Mouse (Mus musculus) forebrain, embryonic 13.5 days (tissue): Measurements from ENCODE around the gene Epha4. TPM values are rescaled to one million over a fixed set of nuclear protein-coding genes. Genes with fewer than 3 reads are reported as not detected.

Source experiments
- ATAC-seq: fragments of 200-750 bp; cut with Nextera tagmentation; 2 replicates; pipeline ENCODE4 v1.8.0; 2017
- H3K27ac ChIP-seq: fragments of 300-500 bp; sonication (generic); 2 replicates; pipeline ENCODE4 v1.5.1; 2015; ENCODE audit warnings: inconsistent platforms, mild to moderate bottlenecking, moderate library complexity
- H3K27me3 ChIP-seq: fragments of 300-500 bp; sonication (generic); 2 replicates; pipeline ENCODE4 v1.6.1; 2015; ENCODE audit warnings: mild to moderate bottlenecking, inconsistent platforms
- H3K36me3 ChIP-seq: fragments of 300-500 bp; sonication (generic); 2 replicates; pipeline ENCODE4 v1.6.1; 2015; ENCODE audit warnings: mild to moderate bottlenecking, inconsistent platforms; ENCODE audit not compliant: poor library complexity, severe bottlenecking
- H3K4me1 ChIP-seq: fragments of 300-500 bp; sonication (generic); 2 replicates; pipeline ENCODE4 v1.6.1; 2015; ENCODE audit warnings: inconsistent platforms
- H3K4me2 ChIP-seq: fragments of 300-500 bp; sonication (generic); 2 replicates; pipeline ENCODE4 v1.6.1; 2015; ENCODE audit warnings: inconsistent platforms, mild to moderate bottlenecking, moderate library complexity
- H3K4me3 ChIP-seq: fragments of 300-500 bp; sonication (generic); 2 replicates; pipeline ENCODE4 v1.5.1; 2015; ENCODE audit warnings: mild to moderate bottlenecking, inconsistent platforms
- H3K9ac ChIP-seq: fragments of 300-500 bp; sonication (generic); 2 replicates; pipeline ENCODE4 v1.6.1; 2015; ENCODE audit warnings: mild to moderate bottlenecking, inconsistent platforms
- H3K9me3 ChIP-seq: fragments of 300-500 bp; sonication (generic); replicated peaks from 2 replicates; pipeline ENCODE4 v1.6.1; 2016; ENCODE audit warnings: inconsistent platforms
- WGBS: fragments of 180-500 bp; shearing (Covaris S2); methylation state at CpG from one replicate; pipeline ENCODE4 v1.1.7; 2015; 5-methylcytosine and 5-hydroxymethylcytosine counted together
- polyA plus RNA-seq: library from polyadenylated mRNA; unstranded; fragments of >200 nt; fragmentation: Nextera tagmentation; extraction: Ambion mirVana; gene quantifications from 2 replicates; pipeline ENCODE4 v1.2.1, GENCODE M21; 2015

The Epha4 gene
- polyA plus RNA-seq, 1 experiment from 2014 or later, result 83.6 TPM

GRCm38 (mm10) chr1:77495790-77496158, 19.1 kb downstream of the Epha4 start:
- Histone ChIP-seq H3K9ac (no peak overlapping the region; the same call in 1 of the 2 replicates), H3K27ac (0 out of 2 replicates have a peak overlapping the region, but pooled peaks have one; percentile 75)

GRCm38 (mm10) chr1:77495030-77495789, 19.7 kb downstream of the Epha4 start:
- Histone ChIP-seq H3K27me3 (no peaks in the 10 kb centered on the region), H3K36me3 (peaks cover 14% of the 10 kb centered on the region), H3K4me2 (peak overlapping the region; percentile 44), H3K9ac (0 out of 2 replicates have a peak overlapping the region, but pooled peaks have one; percentile 2), H3K4me1 (peaks cover 85% of the 10 kb centered on the region), H3K4me3 (peak overlapping the region; percentile 8; the same call in 1 of the 2 replicates), H3K27ac (peak overlapping the region; percentile 68), H3K9me3 (no peaks in the 10 kb centered on the region)
- WGBS, result 6% methylated on average over 10 of the region's 10 CpGs
- no peak for ATAC-seq

More at GRCm38 (mm10) chr1:77495790-77496158, 19.1 kb downstream of the Epha4 start:
- Histone ChIP-seq H3K27me3 (no peaks in the 10 kb centered on the region), H3K36me3 (peaks cover 13% of the 10 kb centered on the region), H3K9me3 (no peaks in the 10 kb centered on the region), H3K4me3 (peak overlapping the region; percentile 8; the same call in 1 of the 2 replicates), H3K4me1 (peaks cover 87% of the 10 kb centered on the region), H3K4me2 (peak overlapping the region; percentile 44)
- ATAC-seq, result no peak
- 2% methylated on average over 7 of the region's 7 CpGs for WGBS

GRCm38 (mm10) chr1:77493841-77494635, 20.9 kb downstream of the Epha4 start:
- H3K4me1 ChIP-seq, result peaks cover 75% of the 10 kb centered on the region
- H3K27me3 ChIP-seq, result no peaks in the 10 kb centered on the region
- no peaks in the 10 kb centered on the region for H3K9me3 ChIP-seq
- peak overlapping the region; percentile 35 for H3K4me2 ChIP-seq
- WGBS, result 14% methylated on average over 10 of the region's 10 CpGs
- H3K4me3 ChIP-seq, result no peak overlapping the region
- H3K27ac ChIP-seq, result peak overlapping the region; percentile 20; the same call in 1 of the 2 replicates
- H3K9ac ChIP-seq, result no peak overlapping the region
- peaks cover 4% of the 10 kb centered on the region; the same call in 1 of the 2 replicates for H3K36me3 ChIP-seq
- no peak for ATAC-seq

- no peak for ATAC-seq
- H3K4me2 ChIP-seq, result no peak overlapping the region
- no peak overlapping the region for H3K4me3 ChIP-seq
- H3K36me3 ChIP-seq, result peaks cover 11% of the 10 kb centered on the region
- no peaks in the 10 kb centered on the region for H3K9me3 ChIP-seq
- no peak overlapping the region for H3K9ac ChIP-seq
- WGBS, result 94% methylated on average over 6 of the region's 6 CpGs
- H3K27ac ChIP-seq, result no peak overlapping the region
- H3K27me3 ChIP-seq, result no peaks in the 10 kb centered on the region
- peaks cover 50% of the 10 kb centered on the region for H3K4me1 ChIP-seq
Measured at GRCm38 (mm10) chr1:77490166-77490565, 24.7 kb downstream of the Epha4 start.

- H3K9ac ChIP-seq, result no peak overlapping the region
- no peak overlapping the region for H3K4me2 ChIP-seq
- H3K36me3 ChIP-seq, result peaks cover 11% of the 10 kb centered on the region
- no peak overlapping the region for H3K27ac ChIP-seq
- whole genome bisulfite sequencing, result 87% methylated on average over 7 of the region's 7 CpGs
- no peaks in the 10 kb centered on the region for H3K9me3 ChIP-seq
- no peak overlapping the region for H3K4me3 ChIP-seq
- ATAC-seq, result no peak
- peaks cover 44% of the 10 kb centered on the region for H3K4me1 ChIP-seq
- no peaks in the 10 kb centered on the region for H3K27me3 ChIP-seq
Measured at GRCm38 (mm10) chr1:77489387-77489786, 25.5 kb downstream of the Epha4 start.

GRCm38 (mm10) chr1:77487856-77488462, 26.9 kb downstream of the Epha4 start:
- no peak overlapping the region for H3K9ac ChIP-seq
- H3K4me1 ChIP-seq, result peaks cover 30% of the 10 kb centered on the region
- H3K27me3 ChIP-seq, result no peaks in the 10 kb centered on the region
- H3K4me2 ChIP-seq, result no peak overlapping the region
- no peak overlapping the region for H3K4me3 ChIP-seq
- H3K9me3 ChIP-seq, result no peaks in the 10 kb centered on the region
- ATAC-seq, result no peak
- H3K27ac ChIP-seq, result no peak overlapping the region
- peaks cover 11% of the 10 kb centered on the region for H3K36me3 ChIP-seq
- WGBS, result 60% methylated on average over 13 of the region's 13 CpGs

- no peaks in the 10 kb centered on the region for H3K27me3 ChIP-seq
- H3K9me3 ChIP-seq, result no peaks in the 10 kb centered on the region
- no peak overlapping the region for H3K4me3 ChIP-seq
- no peak overlapping the region for H3K4me2 ChIP-seq
- H3K4me1 ChIP-seq, result peaks cover 12% of the 10 kb centered on the region; the same call in 1 of the 2 replicates
- WGBS, result 85% methylated on average over 6 of the region's 6 CpGs
- no peak overlapping the region for H3K9ac ChIP-seq
- H3K27ac ChIP-seq, result no peak overlapping the region
- H3K36me3 ChIP-seq, result peaks cover 6% of the 10 kb centered on the region; the same call in 1 of the 2 replicates
- peak; percentile 36; the same call in 1 of the 2 replicates for ATAC-seq
Measured at GRCm38 (mm10) chr1:77484766-77485596, 29.9 kb downstream of the Epha4 start.

GRCm38 (mm10) chr1:77475808-77476413, 39.0 kb downstream of the Epha4 start:
- WGBS, result 87% methylated on average over 3 of the region's 3 CpGs
- no peaks in the 10 kb centered on the region for H3K27me3 ChIP-seq
- ATAC-seq, result no peak
- H3K4me3 ChIP-seq, result no peak overlapping the region
- no peak overlapping the region for H3K27ac ChIP-seq
- H3K4me2 ChIP-seq, result no peak overlapping the region
- no peaks in the 10 kb centered on the region for H3K9me3 ChIP-seq
- H3K4me1 ChIP-seq, result peaks cover 26% of the 10 kb centered on the region
- H3K36me3 ChIP-seq, result peaks cover 6% of the 10 kb centered on the region; the same call in 1 of the 2 replicates
- no peak overlapping the region for H3K9ac ChIP-seq

- WGBS, result 46% methylated on average over 12 of the region's 12 CpGs
- peaks cover 6% of the 10 kb centered on the region; the same call in 1 of the 2 replicates for H3K36me3 ChIP-seq
- no peak overlapping the region for H3K4me3 ChIP-seq
- H3K4me2 ChIP-seq, result no peak overlapping the region
- H3K9me3 ChIP-seq, result no peaks in the 10 kb centered on the region
- H3K4me1 ChIP-seq, result peaks cover 32% of the 10 kb centered on the region
- H3K27me3 ChIP-seq, result no peaks in the 10 kb centered on the region
- ATAC-seq, result no peak
- H3K9ac ChIP-seq, result no peak overlapping the region
- H3K27ac ChIP-seq, result peak overlapping the region; percentile 27
Measured at GRCm38 (mm10) chr1:77473446-77474376, 41.2 kb downstream of the Epha4 start.

- H3K4me3 ChIP-seq, result no peak overlapping the region
- peaks cover 6% of the 10 kb centered on the region; the same call in 1 of the 2 replicates for H3K36me3 ChIP-seq
- peaks cover 32% of the 10 kb centered on the region for H3K4me1 ChIP-seq
- no peaks in the 10 kb centered on the region for H3K9me3 ChIP-seq
- no peak overlapping the region for H3K27ac ChIP-seq
- no peak overlapping the region for H3K9ac ChIP-seq
- ATAC-seq, result no peak
- WGBS, result 57% methylated on average over 2 of the region's 2 CpGs
- no peak overlapping the region for H3K4me2 ChIP-seq
- no peaks in the 10 kb centered on the region for H3K27me3 ChIP-seq
Measured at GRCm38 (mm10) chr1:77472566-77472965, 42.3 kb downstream of the Epha4 start.
